Mouse (Mus musculus): ENCODE data around the gene Sorl1. TPM values are rescaled to one million over a fixed set of nuclear protein-coding genes. Genes with fewer than 3 reads are reported as not detected.

Gene Sorl1
- polyA plus RNA-seq, 1 experiment, result 32.7 TPM

DNA sequence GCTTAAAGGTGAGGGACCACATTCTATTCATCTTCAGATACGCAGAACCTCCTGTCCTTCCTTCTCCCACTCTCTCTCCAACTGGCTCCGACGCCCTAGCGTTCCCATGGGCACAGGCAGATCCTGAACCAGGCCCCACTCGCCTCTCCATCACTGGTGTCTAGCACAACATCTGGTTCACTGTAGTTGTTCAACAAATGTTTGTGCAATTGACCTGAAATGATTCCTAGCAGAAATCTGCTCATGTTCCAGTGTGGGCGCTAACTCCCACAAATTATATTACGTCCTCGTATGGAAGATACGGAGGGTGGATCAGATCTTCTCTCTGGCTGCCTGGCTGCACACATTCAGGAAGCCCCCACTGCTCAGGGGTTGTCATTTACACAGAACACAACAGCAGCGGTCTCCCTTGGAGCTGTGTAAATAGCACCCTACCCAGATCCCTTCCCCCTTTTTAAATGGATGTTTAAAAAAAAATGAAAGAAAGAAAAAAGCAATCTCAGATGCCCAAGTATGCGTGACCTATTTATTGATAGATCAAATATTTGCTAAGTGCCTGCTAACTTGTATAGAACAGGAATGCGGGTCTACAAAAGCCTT lies 70.4 kb downstream of the Sorl1 start:
- 84% methylated on average over 12 of the region's 12 CpGs for WGBS

DNA sequence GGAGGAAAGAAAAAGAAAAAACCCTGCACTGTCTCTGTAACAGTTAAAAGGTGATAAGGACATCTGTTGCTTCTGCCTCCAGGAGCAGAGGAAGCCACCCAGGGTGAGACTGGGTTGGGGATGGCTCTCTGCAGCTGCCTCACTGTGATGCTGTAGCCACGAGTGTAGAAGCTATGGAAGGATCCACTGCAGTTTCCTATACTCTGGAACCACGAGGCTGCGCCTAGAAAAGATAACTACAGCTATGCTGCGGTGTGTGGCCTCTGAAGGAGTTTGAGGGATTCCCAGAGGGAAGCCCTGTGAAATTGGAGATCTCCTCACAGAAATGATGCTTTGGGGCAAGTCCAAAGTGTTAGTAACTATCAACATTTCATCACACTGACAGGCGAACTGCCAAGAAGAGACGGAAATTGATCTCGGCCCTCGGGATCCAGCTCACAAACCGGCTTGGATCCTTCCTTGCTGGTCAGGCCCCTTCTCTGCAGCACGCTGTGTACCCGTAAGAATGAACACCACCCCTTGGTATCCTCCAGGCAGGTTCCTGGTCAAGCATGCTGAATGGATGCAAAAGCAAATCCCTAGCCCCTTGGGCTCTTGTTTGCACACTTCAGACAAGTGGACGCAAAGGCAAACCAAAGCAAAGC lies 71.3 kb downstream of the Sorl1 start:
- WGBS, result 84% methylated on average over 12 of the region's 12 CpGs
- H3K4me3 ChIP-seq (replicated peaks; ENCODE audit: control insufficient read depth, low read depth, low read length), result no peak overlapping the region
- TF ChIP-seq POLR2A (IDR thresholded peaks at IDR 0.05; ENCODE audit: borderline replicate concordance, control insufficient read depth, low read depth, low read length) (no peak), CTCF (IDR thresholded peaks at IDR 0.05; ENCODE audit: control insufficient read depth, insufficient read depth, low read length) (no peak)

More for the DNA sequence above, 70.4 kb downstream of the Sorl1 start:
- no peak for TF ChIP-seq POLR2A (IDR thresholded peaks at IDR 0.05; ENCODE audit: borderline replicate concordance, control insufficient read depth, low read depth, low read length)
- no peak for TF ChIP-seq CTCF (IDR thresholded peaks at IDR 0.05; ENCODE audit: control insufficient read depth, insufficient read depth, low read length)
- no peak overlapping the region for H3K27ac ChIP-seq (ENCODE audit: control insufficient read depth, insufficient read depth, low read depth, low read length, poor library complexity)
- H3K4me3 ChIP-seq (replicated peaks; ENCODE audit: control insufficient read depth, low read depth, low read length), result no peak overlapping the region
- H3K4me1 ChIP-seq (ENCODE audit: control insufficient read depth, insufficient read depth, low read length), result no peaks in the 10 kb centered on the region

DNA sequence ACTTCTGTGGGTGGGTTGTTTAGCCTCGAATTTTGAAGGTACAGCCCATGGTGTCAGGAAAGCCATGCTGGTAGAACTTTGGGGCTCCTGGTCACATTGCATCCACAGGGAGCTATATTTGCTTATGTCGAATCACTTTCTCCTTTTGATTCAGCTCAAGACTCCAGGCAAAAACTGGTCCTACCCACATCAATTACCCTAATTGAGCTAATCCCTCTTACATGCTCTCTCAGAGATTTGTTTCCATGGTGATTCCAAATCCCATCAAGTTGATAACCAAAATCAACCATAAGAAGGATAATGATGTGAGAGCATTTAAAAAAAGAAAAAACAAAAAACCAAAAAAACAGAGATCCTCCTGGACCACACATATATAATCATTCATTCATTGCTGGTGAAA lies 75.6 kb downstream of the Sorl1 start:
- TF ChIP-seq POLR2A (IDR thresholded peaks at IDR 0.05; ENCODE audit: borderline replicate concordance, control insufficient read depth, low read depth, low read length) (no peak), CTCF (IDR thresholded peaks at IDR 0.05; ENCODE audit: control insufficient read depth, insufficient read depth, low read length) (no peak)
- WGBS, result 54% methylated on average over 2 of the region's 2 CpGs
- Histone ChIP-seq H3K27ac (ENCODE audit: control insufficient read depth, insufficient read depth, low read depth, low read length, poor library complexity) (no peak overlapping the region), H3K4me1 (ENCODE audit: control insufficient read depth, insufficient read depth, low read length) (no peaks in the 10 kb centered on the region), H3K4me3 (replicated peaks; ENCODE audit: control insufficient read depth, low read depth, low read length) (no peak overlapping the region)

More for the DNA sequence above, 71.3 kb downstream of the Sorl1 start:
- H3K4me1 ChIP-seq (ENCODE audit: control insufficient read depth, insufficient read depth, low read length), result no peaks in the 10 kb centered on the region
- H3K27ac ChIP-seq (ENCODE audit: control insufficient read depth, insufficient read depth, low read depth, low read length, poor library complexity), result no peak overlapping the region

DNA sequence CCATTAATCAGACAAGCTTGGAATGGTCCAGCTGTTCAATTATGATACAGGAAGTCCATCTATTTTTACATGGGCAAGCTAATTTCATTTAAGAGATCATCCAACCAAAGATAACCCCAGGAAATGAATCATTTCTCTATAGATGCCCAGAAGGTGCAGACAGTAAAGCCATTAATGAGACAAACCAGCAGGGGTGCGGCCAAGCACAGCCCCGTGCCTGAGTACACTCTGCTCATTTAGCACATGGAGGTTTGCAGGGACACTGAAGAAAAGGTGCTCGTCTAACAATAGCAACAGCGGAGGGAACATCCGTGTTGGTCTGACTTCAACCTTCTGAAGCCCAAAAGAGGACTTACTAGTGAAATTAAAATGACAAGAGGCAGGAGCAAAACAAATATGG lies 76.3 kb downstream of the Sorl1 start:
- WGBS, result 78% methylated on average over 5 of the region's 5 CpGs
- TF ChIP-seq POLR2A (IDR thresholded peaks at IDR 0.05; ENCODE audit: borderline replicate concordance, control insufficient read depth, low read depth, low read length) (no peak), CTCF (IDR thresholded peaks at IDR 0.05; ENCODE audit: control insufficient read depth, insufficient read depth, low read length) (no peak)

DNA sequence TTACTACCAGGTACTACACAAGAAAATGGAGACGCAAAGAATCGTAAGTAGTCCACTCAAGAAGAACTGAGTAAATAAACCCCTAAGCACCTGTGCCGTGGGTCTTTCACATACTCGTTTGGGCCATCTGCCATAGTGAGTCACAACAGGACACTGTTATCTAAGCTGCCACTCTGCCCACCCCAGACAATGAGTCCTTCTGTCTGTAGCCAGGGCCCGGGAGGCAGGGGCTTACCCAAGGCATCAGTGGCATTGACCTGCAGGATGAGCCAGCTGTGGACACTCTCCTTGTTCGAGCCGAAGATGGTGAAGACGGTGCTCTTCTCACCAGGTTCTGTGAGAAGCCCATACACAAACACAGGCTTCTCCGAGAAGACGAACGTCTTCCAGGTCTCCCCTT lies 77.8 kb downstream of the Sorl1 start:
- 91% methylated on average over 11 of the region's 11 CpGs for WGBS
- no peak overlapping the region for H3K27ac ChIP-seq (ENCODE audit: control insufficient read depth, insufficient read depth, low read depth, low read length, poor library complexity)
- TF ChIP-seq CTCF (IDR thresholded peaks at IDR 0.05; ENCODE audit: control insufficient read depth, insufficient read depth, low read length), result no peak
- TF ChIP-seq POLR2A (IDR thresholded peaks at IDR 0.05; ENCODE audit: borderline replicate concordance, control insufficient read depth, low read depth, low read length), result no peak
- H3K4me1 ChIP-seq (ENCODE audit: control insufficient read depth, insufficient read depth, low read length), result no peaks in the 10 kb centered on the region
- H3K4me3 ChIP-seq (replicated peaks; ENCODE audit: control insufficient read depth, low read depth, low read length), result no peak overlapping the region

More for the DNA sequence above, 76.3 kb downstream of the Sorl1 start:
- no peak overlapping the region for H3K4me3 ChIP-seq (replicated peaks; ENCODE audit: control insufficient read depth, low read depth, low read length)
- H3K4me1 ChIP-seq (ENCODE audit: control insufficient read depth, insufficient read depth, low read length), result no peaks in the 10 kb centered on the region
- H3K27ac ChIP-seq (ENCODE audit: control insufficient read depth, insufficient read depth, low read depth, low read length, poor library complexity), result no peak overlapping the region

DNA sequence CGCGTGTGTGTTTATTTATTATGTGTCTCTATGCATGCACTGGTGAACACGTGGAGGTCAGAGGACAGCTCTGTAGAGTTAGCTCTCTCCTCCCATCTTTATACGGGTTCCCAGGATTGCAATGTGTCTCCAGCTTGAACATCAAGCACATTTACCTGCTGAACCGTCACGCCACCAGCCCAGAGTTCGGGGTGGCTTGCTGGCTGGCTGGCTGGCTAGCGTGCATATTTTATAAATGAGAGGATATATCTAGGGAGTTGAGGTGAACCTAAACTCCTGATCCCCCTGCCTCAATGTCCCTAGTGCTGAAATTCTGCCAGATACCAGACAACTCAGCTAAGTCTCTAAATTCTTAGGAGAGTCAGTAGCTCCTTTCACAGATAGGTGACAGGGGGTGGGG lies 79.4 kb downstream of the Sorl1 start:
- Histone ChIP-seq H3K4me1 (ENCODE audit: control insufficient read depth, insufficient read depth, low read length) (no peaks in the 10 kb centered on the region), H3K27ac (ENCODE audit: control insufficient read depth, insufficient read depth, low read depth, low read length, poor library complexity) (no peak overlapping the region), H3K4me3 (replicated peaks; ENCODE audit: control insufficient read depth, low read depth, low read length) (no peak overlapping the region)
- TF ChIP-seq POLR2A (IDR thresholded peaks at IDR 0.05; ENCODE audit: borderline replicate concordance, control insufficient read depth, low read depth, low read length), result no peak
- WGBS, result 84% methylated on average over 8 of the region's 8 CpGs

DNA sequence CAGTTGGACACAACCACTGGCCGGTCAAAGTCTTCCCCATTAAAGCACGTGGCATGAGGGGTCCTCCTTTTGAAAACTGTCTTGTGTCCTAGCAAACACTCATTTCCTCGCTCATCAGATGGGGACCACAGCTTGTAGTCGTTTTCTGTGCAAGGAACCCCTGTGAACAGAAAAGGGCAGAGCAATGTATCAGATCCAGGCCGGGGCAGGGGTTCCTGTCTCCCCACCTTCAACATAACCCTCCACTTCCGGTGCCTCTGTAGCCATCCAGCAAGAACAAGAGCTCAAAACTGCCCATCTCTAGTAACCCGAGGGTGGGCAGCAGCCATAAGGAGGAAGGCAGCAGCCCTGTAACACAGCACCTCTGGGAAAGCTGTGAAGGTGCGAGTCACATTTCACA lies 80.2 kb downstream of the Sorl1 start:
- Histone ChIP-seq H3K27ac (ENCODE audit: control insufficient read depth, insufficient read depth, low read depth, low read length, poor library complexity) (no peak overlapping the region), H3K4me1 (ENCODE audit: control insufficient read depth, insufficient read depth, low read length) (no peaks in the 10 kb centered on the region), H3K4me3 (replicated peaks; ENCODE audit: control insufficient read depth, low read depth, low read length) (no peak overlapping the region)
- WGBS, result 79% methylated on average over 8 of the region's 8 CpGs
- TF ChIP-seq POLR2A (IDR thresholded peaks at IDR 0.05; ENCODE audit: borderline replicate concordance, control insufficient read depth, low read depth, low read length), result no peak
- no peak for TF ChIP-seq CTCF (IDR thresholded peaks at IDR 0.05; ENCODE audit: control insufficient read depth, insufficient read depth, low read length)

DNA sequence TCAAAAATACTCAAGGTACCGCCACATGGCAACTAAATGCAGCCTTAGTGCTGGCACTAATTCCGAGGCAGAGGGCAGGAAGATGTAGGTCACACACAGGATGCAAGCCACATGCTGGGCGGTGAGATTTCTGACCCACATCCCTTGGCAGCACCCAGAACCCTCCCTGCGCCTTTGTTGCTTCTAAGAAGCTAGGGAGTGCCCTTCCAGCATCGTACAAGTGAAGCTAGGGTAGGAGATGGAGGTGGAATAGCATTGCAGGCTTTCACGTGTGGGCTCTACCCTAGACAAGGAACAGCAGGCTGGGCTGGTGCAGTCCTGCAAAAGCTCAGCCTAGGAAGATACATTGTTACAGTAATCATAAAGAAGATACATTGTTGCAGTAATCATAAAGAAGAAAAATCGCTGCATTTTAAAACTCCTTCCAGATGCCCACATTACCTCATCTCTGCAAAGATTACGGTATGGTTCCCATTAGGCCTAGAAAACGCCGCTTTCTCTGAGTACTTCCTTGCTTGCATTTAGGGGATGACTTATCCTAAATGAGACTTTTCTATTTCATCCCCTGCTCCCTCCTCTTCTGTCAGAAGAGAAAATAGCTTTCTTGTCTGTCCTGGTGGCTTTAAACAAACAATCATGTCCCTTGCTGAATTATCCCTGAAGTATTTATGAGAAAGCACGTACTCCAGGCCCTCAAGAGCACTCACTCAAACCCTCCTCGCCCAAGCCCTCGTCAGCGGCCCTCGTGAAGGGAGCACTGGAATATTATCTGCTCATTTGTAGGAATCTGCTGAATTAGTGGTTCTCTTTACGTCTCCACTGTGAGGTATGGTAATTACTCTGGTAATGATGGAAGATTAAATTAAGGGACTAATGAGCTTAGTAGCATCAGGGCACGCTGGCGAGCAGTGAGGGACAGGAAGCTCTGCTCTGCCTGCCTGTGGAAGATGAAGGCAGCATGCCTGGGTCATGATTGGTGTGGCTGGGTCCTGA lies 84.8 kb downstream of the Sorl1 start:
- Histone ChIP-seq H3K4me3 (replicated peaks; ENCODE audit: control insufficient read depth, low read depth, low read length) (no peak overlapping the region), H3K4me1 (ENCODE audit: control insufficient read depth, insufficient read depth, low read length) (no peaks in the 10 kb centered on the region; the same call in 1 of the 2 replicates), H3K27ac (ENCODE audit: control insufficient read depth, insufficient read depth, low read depth, low read length, poor library complexity) (no peak overlapping the region)
- 63% methylated on average over 18 of the region's 18 CpGs for WGBS
- TF ChIP-seq CTCF (IDR thresholded peaks at IDR 0.05; ENCODE audit: control insufficient read depth, insufficient read depth, low read length) (no peak), POLR2A (IDR thresholded peaks at IDR 0.05; ENCODE audit: borderline replicate concordance, control insufficient read depth, low read depth, low read length) (no peak)

All from bone marrow, adult 2 months (tissue).